Comparison of ENCODE assay signal across 10 mouse cellular contexts in genomic region chr11:57660814-57661213, GRCm38 (mm10). TPM values are rescaled to one million over a fixed set of nuclear protein-coding genes. Genes with fewer than 3 reads are reported as not detected.
A peak's percentile ranks its signal among the peaks of the same experiment; 100 is the strongest.
DNase-seq lines count a peak whose midpoint lies in the region; ATAC-seq and TF ChIP-seq lines count a peak whose summit lies in the region.
"Had no signal": no experiment of that assay in that cellular context is flagged by ENCODE, and none has a peak within 500 bp of the region (broad histone marks: within the 10 kb centered on the region; RNA-seq: fewer than 3 reads in every experiment).

No protein-coding gene starts in this region.

- H3K36me3 ChIP-seq in liver, embryonic 12.5 days = peaks cover 25% of the 10 kb centered on the region

- H3K9me3 ChIP-seq in liver, embryonic 12.5 days (replicated peaks) = peaks cover 4% of the 10 kb centered on the region; the same call in 1 of the 2 replicates

- 38% methylated on average over 5 of the region's 5 CpGs for WGBS in liver, embryonic 12.5 days (ENCODE audit: insufficient replicate concordance)

- H3K4me3 ChIP-seq in gastrocnemius, adult 2 months = no peak overlapping the region
- no peak overlapping the region for H3K4me3 ChIP-seq in liver, embryonic 12.5 days
- H3K4me3 ChIP-seq: left cerebral cortex, adult 2 months had no signal

- H3K4me1 ChIP-seq in liver, embryonic 12.5 days = peaks cover 97% of the 10 kb centered on the region

- DNase-seq in gastrocnemius, adult 2 months = no peak
- DNase-seq in gastrocnemius, postnatal 4 days (ENCODE audit: low spot score in 2 of 2) = no peak
- peak; percentile 21 to 60 for DNase-seq in spleen, postnatal 4 days (ENCODE audit: low spot score in 2 of 2)
- no peak for DNase-seq in spleen, adult 18-20 months
- peak; percentile 47 to 63 for DNase-seq in thymus, postnatal 36 days
- DNase-seq in right cerebral cortex, postnatal 25 days = no peak
- no peak for DNase-seq in layer of hippocampus, adult 8-10 months (ENCODE audit: low spot score in 2 of 2)
- DNase-seq: kidney, adult 8-10 months had no signal

- H3K9ac ChIP-seq in liver, embryonic 12.5 days = 0 out of 2 replicates have a peak overlapping the region, but pooled peaks have one; percentile 38

- no peak for TF ChIP-seq CTCF in gastrocnemius, adult 2 months (IDR thresholded peaks at IDR 0.05)

- H3K27me3 ChIP-seq in liver, embryonic 12.5 days (replicated peaks) = no peaks in the 10 kb centered on the region

- H3K4me2 ChIP-seq in liver, embryonic 12.5 days = peak overlapping the region; percentile 33; the same call in 1 of the 2 replicates

- peak; percentile 56 for ATAC-seq in liver, embryonic 12.5 days

- intact Hi-C loops in gastrocnemius, adult 2 months (cut with DNase I) = no loop called here

- H3K27ac ChIP-seq in gastrocnemius, adult 2 months = peak overlapping the region; percentile 2; the same call in 1 of the 2 replicates
- peak overlapping the region; percentile 68 for H3K27ac ChIP-seq in liver, embryonic 12.5 days
- H3K27ac ChIP-seq: left cerebral cortex, adult 2 months had no signal

RNA-seq across cellular contexts. Expression of gene Galnt10, which starts 15.6 kb away (rescaled TPM):
- total RNA-seq in gastrocnemius, adult 2 months (2021) = 1 to 10 TPM; 5.1 to 6.4 TPM
- total RNA-seq in gastrocnemius, postnatal 4 days (2021) = 10 to 100 TPM; 16.9 to 18.8 TPM
- 34.2 and 36.3 TPM in 2 replicates for polyA plus RNA-seq in liver, embryonic 12.5 days (2016; fragmentation: Nextera tagmentation; extraction: Ambion mirVana)
- total RNA-seq in layer of hippocampus, adult 8-10 months (2022) = 10 to 100 TPM in 1 of 4 experiments, 1 to 10 TPM in 3; 6.2 to 10.1 (median 7.3) TPM

Comparison
In these comparisons a context has a peak if more than half of its experiments do, and no peak if none do; other contexts are left out.
1. DNase-seq: peak in spleen, postnatal 4 days (2 of 2) and thymus, postnatal 36 days (2 of 2); none in gastrocnemius, adult 2 months (single experiment), gastrocnemius, postnatal 4 days (0 of 2), spleen, adult 18-20 months (0 of 2), right cerebral cortex, postnatal 25 days (single experiment) and layer of hippocampus, adult 8-10 months (0 of 2).